Mouse (Mus musculus) telencephalon, adult 2 months (tissue): ENCODE data around the gene Pik3ca.
"Not testable (repeated sequence)": the region's sequence is repeated elsewhere in the genome, so short reads cannot be mapped to it uniquely, and the experiment has no call there.

Source experiments
- DNase-seq: peaks from one replicate; pipeline ENCODE4 v3.0.0-alpha.2; 2011; ENCODE audit warnings: low read depth, low spot score

Pik3ca gene

GRCm38 (mm10) chr3:32401591-32401990 is 4.1 kb downstream of the Pik3ca start:
- no peak for DNase-seq

GRCm38 (mm10) chr3:32402990-32403885 is 5.8 kb downstream of the Pik3ca start:
- no peak for DNase-seq

GRCm38 (mm10) chr3:32405699-32406098 is 8.2 kb downstream of the Pik3ca start:
- no peak for DNase-seq

- DNase-seq: no peak
Measured at GRCm38 (mm10) chr3:32406804-32407203, 9.3 kb downstream of the Pik3ca start.

GRCm38 (mm10) chr3:32408811-32409273 is 11.4 kb downstream of the Pik3ca start:
- no peak for DNase-seq

- DNase-seq: no peak
Measured at GRCm38 (mm10) chr3:32412502-32413044, 15.1 kb downstream of the Pik3ca start.

GRCm38 (mm10) chr3:32414381-32414780 is 16.9 kb downstream of the Pik3ca start:
- no peak for DNase-seq

GRCm38 (mm10) chr3:32415370-32416309 is 18.2 kb downstream of the Pik3ca start:
- no peak for DNase-seq

GRCm38 (mm10) chr3:32417751-32418211 is 20.3 kb downstream of the Pik3ca start:
- no peak for DNase-seq

- no peak for DNase-seq
Measured at GRCm38 (mm10) chr3:32419866-32420265, 22.4 kb downstream of the Pik3ca start.

GRCm38 (mm10) chr3:32421115-32422054 is 23.9 kb downstream of the Pik3ca start:
- DNase-seq: no peak

GRCm38 (mm10) chr3:32427695-32428094 is 30.2 kb downstream of the Pik3ca start:
- DNase-seq: no peak

- DNase-seq: no peak
Measured at GRCm38 (mm10) chr3:32428361-32428760, 30.9 kb downstream of the Pik3ca start.

- no peak for DNase-seq
Measured at GRCm38 (mm10) chr3:32428921-32429320, 31.4 kb downstream of the Pik3ca start.

GRCm38 (mm10) chr3:32429351-32429750 is 31.9 kb downstream of the Pik3ca start:
- not testable (repeated sequence) for DNase-seq

- no peak for DNase-seq
Measured at GRCm38 (mm10) chr3:32430394-32430793, 32.9 kb downstream of the Pik3ca start.

- DNase-seq: no peak
Measured at GRCm38 (mm10) chr3:32434016-32434415, 36.5 kb downstream of the Pik3ca start.

GRCm38 (mm10) chr3:32436101-32436500 is 38.6 kb downstream of the Pik3ca start:
- no peak for DNase-seq

- DNase-seq: no peak
Measured at GRCm38 (mm10) chr3:32437297-32437696, 39.8 kb downstream of the Pik3ca start.

- DNase-seq: no peak
Measured at GRCm38 (mm10) chr3:32437820-32438219, 40.3 kb downstream of the Pik3ca start.

GRCm38 (mm10) chr3:32438716-32439115 is 41.2 kb downstream of the Pik3ca start:
- DNase-seq: no peak
